Mouse (Mus musculus) intestine, embryonic 14.5 days (tissue): ENCODE data around the gene Serinc4. TPM values are rescaled to one million over a fixed set of nuclear protein-coding genes. Genes with fewer than 3 reads are reported as not detected.

ENCODE experiments used
- ATAC-seq: fragments of 200-750 bp; cut with Nextera tagmentation; replicated peaks from 2 replicates; pipeline ENCODE4 v1.8.0; 2017; ENCODE audit warnings: low read depth, moderate number of reproducible peaks, moderate TSS enrichment, moderate library complexity; ENCODE audit not compliant: low FRiP score, low TSS enrichment
- DNase-seq: peaks from one replicate; pipeline ENCODE4 v3.0.0-alpha.2; 2018; ENCODE audit warnings: low spot score
- H3K27ac ChIP-seq: fragments of 300-500 bp; sonication (generic); 2 replicates; pipeline ENCODE4 v1.5.1; 2014; ENCODE audit warnings: low read depth, mild to moderate bottlenecking, control low read depth
- H3K27me3 ChIP-seq: fragments of 300-500 bp; sonication (generic); replicated peaks from 2 replicates; pipeline ENCODE4 v1.6.1; 2014; ENCODE audit warnings: low read length, control low read depth; ENCODE audit not compliant: control insufficient read depth, insufficient read depth
- H3K36me3 ChIP-seq: fragments of 300-500 bp; sonication (generic); 2 replicates; pipeline ENCODE4 v1.6.1; 2014; ENCODE audit warnings: low read length, control low read depth; ENCODE audit not compliant: control insufficient read depth, insufficient read depth
- H3K4me1 ChIP-seq: fragments of 300-500 bp; sonication (generic); replicated peaks from 2 replicates; pipeline ENCODE4 v1.6.1; 2014; ENCODE audit warnings: low read length, control low read depth, mixed read lengths; ENCODE audit not compliant: control insufficient read depth, insufficient read depth
- H3K4me2 ChIP-seq: fragments of 300-500 bp; sonication (generic); 2 replicates; pipeline ENCODE4 v1.6.1; 2014; ENCODE audit warnings: low read length
- H3K4me3 ChIP-seq: fragments of 300-500 bp; sonication (generic); 2 replicates; pipeline ENCODE4 v1.5.1; 2014; ENCODE audit warnings: low read depth, low read length, control low read depth, mixed read lengths
- H3K9ac ChIP-seq: fragments of 300-500 bp; sonication (generic); 2 replicates; pipeline ENCODE4 v1.6.1; 2014; ENCODE audit warnings: mild to moderate bottlenecking, low read length
- H3K9me3 ChIP-seq: fragments of 300-500 bp; sonication (generic); 2 replicates; pipeline ENCODE4 v1.6.1; 2016; ENCODE audit warnings: low read length, control low read depth; ENCODE audit not compliant: control insufficient read depth
- WGBS: fragments of 180-500 bp; shearing (Covaris S2); extraction: QIAGEN DNeasy Blood & Tissue Kit; methylation state at CpG from one replicate; pipeline ENCODE4 v1.1.7; 2014; 5-methylcytosine and 5-hydroxymethylcytosine counted together
- polyA plus RNA-seq: library from polyadenylated mRNA; unstranded; fragments of >200 nt; fragmentation: Nextera tagmentation; extraction: Ambion mirVana; gene quantifications from 2 replicates; pipeline ENCODE4 v1.2.1, GENCODE M21; 2014

Serinc4 gene
- polyA plus RNA-seq, 1 experiment from 2014 or later: 0.26 TPM

GRCm38 (mm10) chr2:121450093-121450492, 6.5 kb downstream of the Serinc4 start:
- Histone ChIP-seq H3K4me3 (peak overlapping the region; percentile 97), H3K27me3 (no peaks in the 10 kb centered on the region), H3K4me2 (peak overlapping the region; percentile 94), H3K36me3 (peaks cover 31% of the 10 kb centered on the region), H3K9me3 (no peaks in the 10 kb centered on the region), H3K27ac (peak overlapping the region; percentile 95), H3K4me1 (peaks cover 18% of the 10 kb centered on the region), H3K9ac (peak overlapping the region; percentile 93)
- DNase-seq (peak; percentile 67), ATAC-seq (no peak)
- 1% methylated on average over 7 of the region's 7 CpGs for WGBS

- Histone ChIP-seq H3K36me3 (peaks cover 31% of the 10 kb centered on the region), H3K27me3 (no peaks in the 10 kb centered on the region), H3K9me3 (no peaks in the 10 kb centered on the region), H3K9ac (peak overlapping the region; percentile 93), H3K27ac (peak overlapping the region; percentile 95), H3K4me3 (peak overlapping the region; percentile 97), H3K4me2 (peak overlapping the region; percentile 94), H3K4me1 (peaks cover 18% of the 10 kb centered on the region)
- 0% methylated on average over 54 of the region's 54 CpGs for whole genome bisulfite sequencing
- ATAC-seq (peak; percentile 64), DNase-seq (peak; percentile 72)
Observed at GRCm38 (mm10) chr2:121449545-121450011, 7.0 kb downstream of the Serinc4 start.

- H3K36me3 ChIP-seq: peaks cover 28% of the 10 kb centered on the region
- ATAC-seq (peak; percentile 99), DNase-seq (peak; percentile 98)
- H3K4me2 ChIP-seq: peak within 1 kb of the TSS; percentile 94
- H3K4me1 ChIP-seq: peaks cover 18% of the 10 kb centered on the region
- H3K27me3 ChIP-seq: no peaks in the 10 kb centered on the region
- H3K4me3 ChIP-seq: peak within 1 kb of the TSS; percentile 97
- H3K27ac ChIP-seq: peak within 1 kb of the TSS; percentile 95
- WGBS: under 1% methylated on average over 66 of the region's 74 CpGs
- no peaks in the 10 kb centered on the region for H3K9me3 ChIP-seq
- peak within 1 kb of the TSS; percentile 93 for H3K9ac ChIP-seq
Observed at GRCm38 (mm10) chr2:121448739-121449535, 7.6 kb downstream of the Serinc4 start, which contains the start of gene Serf2. Gene Serf2 (plus strand): TSS chr2:121449195.

- WGBS: 12% methylated on average over 9 of the region's 9 CpGs
- no peaks in the 10 kb centered on the region for H3K27me3 ChIP-seq
- peak overlapping the region; percentile 60 for H3K9ac ChIP-seq
- H3K36me3 ChIP-seq: peaks cover 20% of the 10 kb centered on the region
- peak overlapping the region; percentile 93 for H3K27ac ChIP-seq
- H3K4me3 ChIP-seq: peak overlapping the region; percentile 97
- DNase-seq (peak; percentile 65), ATAC-seq (no peak)
- peak overlapping the region; percentile 88 for H3K4me2 ChIP-seq
- no peaks in the 10 kb centered on the region for H3K9me3 ChIP-seq
- H3K4me1 ChIP-seq: peaks cover 18% of the 10 kb centered on the region
Observed at GRCm38 (mm10) chr2:121448136-121448535, 8.4 kb downstream of the Serinc4 start.

- Histone ChIP-seq H3K9me3 (no peaks in the 10 kb centered on the region), H3K27me3 (peaks cover under 1% of the 10 kb centered on the region; the same call in 1 of the 2 replicates), H3K9ac (no peak overlapping the region), H3K27ac (no peak overlapping the region), H3K4me2 (no peak overlapping the region), H3K4me3 (no peak overlapping the region), H3K4me1 (peaks cover 12% of the 10 kb centered on the region), H3K36me3 (peaks cover 9% of the 10 kb centered on the region)
- DNase-seq (no peak), ATAC-seq (no peak)
- WGBS: 83% methylated on average over 3 of the region's 3 CpGs
Observed at GRCm38 (mm10) chr2:121447006-121447405, 9.6 kb downstream of the Serinc4 start.

GRCm38 (mm10) chr2:121446506-121446905, 10.1 kb downstream of the Serinc4 start:
- 76% methylated on average over 4 of the region's 4 CpGs for WGBS
- ATAC-seq (no peak), DNase-seq (no peak)
- Histone ChIP-seq H3K9ac (no peak overlapping the region), H3K36me3 (peaks cover 8% of the 10 kb centered on the region), H3K9me3 (no peaks in the 10 kb centered on the region), H3K4me3 (no peak overlapping the region), H3K4me2 (no peak overlapping the region), H3K4me1 (peaks cover 14% of the 10 kb centered on the region), H3K27me3 (peaks cover 6% of the 10 kb centered on the region; the same call in 1 of the 2 replicates), H3K27ac (no peak overlapping the region)

- no peak overlapping the region for H3K27ac ChIP-seq
- H3K9me3 ChIP-seq: no peaks in the 10 kb centered on the region
- WGBS: 85% methylated on average over 3 of the region's 3 CpGs
- H3K4me3 ChIP-seq: no peak overlapping the region
- no peak overlapping the region for H3K4me2 ChIP-seq
- DNase-seq: no peak
- no peak for ATAC-seq
- H3K27me3 ChIP-seq: peaks cover 6% of the 10 kb centered on the region; the same call in 1 of the 2 replicates
- no peak overlapping the region for H3K9ac ChIP-seq
- H3K36me3 ChIP-seq: no peaks in the 10 kb centered on the region
- peaks cover 2% of the 10 kb centered on the region; the same call in 1 of the 2 replicates for H3K4me1 ChIP-seq
Observed at GRCm38 (mm10) chr2:121445117-121445516, 11.5 kb downstream of the Serinc4 start.

- Histone ChIP-seq H3K9ac (no peak within 1 kb of the TSS), H3K27me3 (peaks cover 6% of the 10 kb centered on the region; the same call in 1 of the 2 replicates), H3K4me1 (peaks cover 2% of the 10 kb centered on the region; the same call in 1 of the 2 replicates), H3K36me3 (peaks cover 4% of the 10 kb centered on the region), H3K27ac (no peak within 1 kb of the TSS), H3K4me2 (peak within 1 kb of the TSS; percentile 58), H3K9me3 (no peaks in the 10 kb centered on the region), H3K4me3 (no peak within 1 kb of the TSS)
- ATAC-seq (no peak), DNase-seq (no peak)
- 88% methylated on average over 1 of the region's 1 CpGs for WGBS
Observed at GRCm38 (mm10) chr2:121444178-121444577, 12.4 kb downstream of the Serinc4 start, which contains the start of gene Ell3. Gene Ell3 (minus strand): TSS chr2:121444278.
